Mouse (Mus musculus) G1E (cell line): ENCODE results near the gene Crocc.

Experiments
- CTCF ChIP-seq: IDR thresholded peaks from 2 replicates; pipeline ENCODE4 v1.5.1; 2012; ENCODE audit warnings: low read depth, low read length, inconsistent platforms, mixed read lengths
- TAL1 ChIP-seq: conservative IDR thresholded peaks from 2 replicates; pipeline ENCODE4 v1.6.1; 2012; ENCODE audit warnings: low read depth, low read length, inconsistent platforms, mixed read lengths

DNA sequence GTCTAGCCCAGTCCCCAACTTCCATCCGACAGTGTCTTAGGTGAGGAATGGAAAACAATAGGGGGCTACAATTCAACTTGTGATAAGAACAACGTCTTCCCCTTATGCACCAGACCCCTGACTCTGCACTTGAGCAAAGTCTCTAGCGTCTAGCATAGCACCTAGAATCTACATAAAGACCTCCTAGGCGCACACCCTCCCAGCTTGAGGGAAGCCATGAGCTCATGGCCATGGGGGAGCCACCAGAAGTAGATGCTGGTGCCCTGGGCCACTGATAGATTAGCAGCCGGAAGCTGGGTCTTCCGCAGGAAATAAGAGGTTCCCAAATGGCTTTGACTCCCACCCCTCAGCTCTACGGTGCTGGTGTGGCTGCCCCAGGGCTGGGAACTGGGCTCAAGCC is 72.9 kb downstream of the Crocc start:
- no peak for TF ChIP-seq CTCF
- no peak for TF ChIP-seq TAL1
